Mouse (Mus musculus) brown adipose tissue, adult 24 weeks (tissue): ENCODE results near the gene Cd1d1. TPM values are rescaled to one million over a fixed set of nuclear protein-coding genes. Genes with fewer than 3 reads are reported as not detected.
A peak's percentile ranks its signal among the peaks of the same experiment; 100 is the strongest.
"Not testable (repeated sequence)": the region's sequence is repeated elsewhere in the genome, so short reads cannot be mapped to it uniquely, and the experiment has no call there.

Experiments used
- H3K27ac ChIP-seq: fragments of 200-500 bp; replicated peaks from 2 replicates; pipeline ENCODE4 v1.5.1; 2012; ENCODE audit warnings: low read depth, mild to moderate bottlenecking, low read length
- H3K4me1 ChIP-seq: fragments of 200-500 bp; 2 replicates; pipeline ENCODE4 v1.6.1; 2012; ENCODE audit warnings: low read length, mixed read lengths; ENCODE audit not compliant: control insufficient read depth, insufficient read depth, insufficient read length
- H3K4me3 ChIP-seq: fragments of 200-500 bp; 2 replicates; pipeline ENCODE4 v1.5.1; 2012; ENCODE audit warnings: low read depth, mild to moderate bottlenecking, low read length, moderate library complexity; ENCODE audit not compliant: insufficient read depth
- polyA plus RNA-seq: library from polyadenylated mRNA; stranded (reverse); fragments of >200 nt; gene quantifications from 2 replicates; pipeline ENCODE4 v1.2.4, GENCODE M21; 2012; ENCODE audit not compliant: missing spikeins, insufficient read depth, insufficient read length

Gene Cd1d1
- polyA plus RNA-seq, 1 experiment = 141 TPM

- Histone ChIP-seq H3K4me3 (no peak overlapping the region), H3K4me1 (peaks cover 5% of the 10 kb centered on the region), H3K27ac (no peak overlapping the region)
Observed at GRCm38 (mm10) chr3:86995381-86995780, 3.9 kb downstream of the Cd1d1 start.

- not testable (repeated sequence) for H3K4me1 ChIP-seq, H3K27ac ChIP-seq
- peak overlapping the region; percentile 55 for H3K4me3 ChIP-seq
Observed at GRCm38 (mm10) chr3:86986969-86987368, 12.3 kb downstream of the Cd1d1 start.

- H3K4me1 ChIP-seq = no peaks in the 10 kb centered on the region
- peak overlapping the region; percentile 55 for H3K4me3 ChIP-seq
- no peak overlapping the region for H3K27ac ChIP-seq
Observed at GRCm38 (mm10) chr3:86986490-86986889, 12.8 kb downstream of the Cd1d1 start.

- no peak overlapping the region for H3K27ac ChIP-seq
Observed at GRCm38 (mm10) chr3:86983382-86983781, 15.9 kb downstream of the Cd1d1 start.

GRCm38 (mm10) chr3:86976546-86976945, 22.7 kb downstream of the Cd1d1 start:
- no peak overlapping the region for H3K27ac ChIP-seq
- no peak overlapping the region for H3K4me3 ChIP-seq
- no peaks in the 10 kb centered on the region for H3K4me1 ChIP-seq

More at GRCm38 (mm10) chr3:86983382-86983781, 15.9 kb downstream of the Cd1d1 start:
- Histone ChIP-seq H3K4me1 (no peaks in the 10 kb centered on the region), H3K4me3 (no peak overlapping the region)

- Histone ChIP-seq H3K4me3 (no peak overlapping the region), H3K4me1 (no peaks in the 10 kb centered on the region), H3K27ac (no peak overlapping the region)
Observed at GRCm38 (mm10) chr3:86975150-86975549, 24.1 kb downstream of the Cd1d1 start.

GRCm38 (mm10) chr3:86962665-86963435, 36.4 kb downstream of the Cd1d1 start:
- Histone ChIP-seq H3K4me1 (no peaks in the 10 kb centered on the region; the same call in 1 of the 2 replicates), H3K27ac (no peak overlapping the region), H3K4me3 (no peak overlapping the region)

- no peaks in the 10 kb centered on the region; the same call in 1 of the 2 replicates for H3K4me1 ChIP-seq
- no peak overlapping the region for H3K4me3 ChIP-seq
- H3K27ac ChIP-seq = no peak overlapping the region
Observed at GRCm38 (mm10) chr3:86961395-86961669, 37.9 kb downstream of the Cd1d1 start.

- Histone ChIP-seq H3K4me3 (no peak overlapping the region), H3K27ac (no peak overlapping the region), H3K4me1 (no peaks in the 10 kb centered on the region; the same call in 1 of the 2 replicates)
Observed at GRCm38 (mm10) chr3:86960656-86961394, 38.4 kb downstream of the Cd1d1 start.

- H3K4me1 ChIP-seq = no peaks in the 10 kb centered on the region; the same call in 1 of the 2 replicates
- H3K27ac ChIP-seq = no peak overlapping the region
- H3K4me3 ChIP-seq = no peak overlapping the region
Observed at GRCm38 (mm10) chr3:86959088-86959487, 40.2 kb downstream of the Cd1d1 start.

GRCm38 (mm10) chr3:86955376-86955775, 43.9 kb downstream of the Cd1d1 start:
- no peak overlapping the region for H3K4me3 ChIP-seq
- H3K4me1 ChIP-seq = no peaks in the 10 kb centered on the region; the same call in 1 of the 2 replicates
- H3K27ac ChIP-seq = no peak overlapping the region

GRCm38 (mm10) chr3:86954521-86954920, 44.7 kb downstream of the Cd1d1 start:
- H3K4me3 ChIP-seq = no peak overlapping the region
- no peak overlapping the region for H3K27ac ChIP-seq
- H3K4me1 ChIP-seq = no peaks in the 10 kb centered on the region; the same call in 1 of the 2 replicates

- no peak overlapping the region for H3K27ac ChIP-seq
- H3K4me1 ChIP-seq = no peaks in the 10 kb centered on the region
- H3K4me3 ChIP-seq = no peak overlapping the region
Observed at GRCm38 (mm10) chr3:86953819-86954218, 45.4 kb downstream of the Cd1d1 start.

GRCm38 (mm10) chr3:86950652-86951051, 48.6 kb downstream of the Cd1d1 start:
- Histone ChIP-seq H3K4me3 (no peak overlapping the region), H3K4me1 (no peaks in the 10 kb centered on the region), H3K27ac (no peak overlapping the region)
